Mouse (Mus musculus) heart, postnatal 0 days (tissue): Measurements from ENCODE around the gene Tmem44. TPM values are rescaled to one million over a fixed set of nuclear protein-coding genes. Genes with fewer than 3 reads are reported as not detected.

Experiments
- ATAC-seq: fragments of 200-750 bp; cut with Nextera tagmentation; 2 replicates; pipeline ENCODE4 v1.8.0; 2017; ENCODE audit warnings: low read depth, moderate number of reproducible peaks, moderate library complexity; ENCODE audit not compliant: insufficient read depth
- DNase-seq: peaks from one replicate; pipeline ENCODE4 v3.0.0-alpha.2; 2016; ENCODE audit warnings: low spot score
- H3K27ac ChIP-seq: fragments of 300-500 bp; sonication (generic); 2 replicates; pipeline ENCODE4 v1.5.1; 2014; ENCODE audit warnings: low read depth, mild to moderate bottlenecking
- H3K27me3 ChIP-seq: fragments of 300-500 bp; sonication (generic); 2 replicates; pipeline ENCODE4 v1.6.1; 2014; ENCODE audit warnings: low read length, mixed read lengths; ENCODE audit not compliant: control insufficient read depth, insufficient read depth
- H3K36me3 ChIP-seq: fragments of 300-500 bp; sonication (generic); replicated peaks from 2 replicates; pipeline ENCODE4 v1.6.1; 2014; ENCODE audit warnings: low read length, mixed read lengths; ENCODE audit not compliant: control insufficient read depth, insufficient read depth
- H3K4me1 ChIP-seq: fragments of 300-500 bp; sonication (generic); 2 replicates; pipeline ENCODE4 v1.6.1; 2014; ENCODE audit warnings: antibody characterized with exemption; ENCODE audit not compliant: control insufficient read depth, insufficient read depth
- H3K4me2 ChIP-seq: fragments of 300-500 bp; sonication (generic); 2 replicates; pipeline ENCODE4 v1.6.1; 2014; ENCODE audit warnings: low read depth, mild to moderate bottlenecking, low read length, moderate library complexity
- H3K4me3 ChIP-seq: fragments of 300-500 bp; sonication (generic); 2 replicates; pipeline ENCODE4 v1.5.1; 2014; ENCODE audit warnings: low read depth, low read length
- H3K9ac ChIP-seq: fragments of 300-500 bp; sonication (generic); replicated peaks from 2 replicates; pipeline ENCODE4 v1.6.1; 2014; ENCODE audit warnings: low read depth, low read length, mixed read lengths
- H3K9me3 ChIP-seq: fragments of 300-500 bp; sonication (generic); replicated peaks from 2 replicates; pipeline ENCODE4 v1.6.1; 2016; ENCODE audit warnings: low read length; ENCODE audit not compliant: control insufficient read depth
- CTCF ChIP-seq: IDR thresholded peaks from 2 replicates; pipeline ENCODE4 v1.5.1; 2016; ENCODE audit warnings: antibody characterized with exemption, control low read depth, low read depth
- EP300 ChIP-seq: IDR thresholded peaks from 2 replicates; pipeline ENCODE4 v1.6.1; 2016; ENCODE audit warnings: antibody characterized with exemption, low read depth
- WGBS: fragments of 180-500 bp; shearing (Covaris S2); extraction: QIAGEN DNeasy Blood & Tissue Kit; methylation state at CpG from one replicate; pipeline ENCODE4 v1.1.7; 2014; 5-methylcytosine and 5-hydroxymethylcytosine counted together
- polyA plus RNA-seq: library from polyadenylated mRNA; unstranded; fragments of >200 nt; fragmentation: Nextera tagmentation; extraction: Ambion mirVana; gene quantifications from 2 replicates; pipeline ENCODE4 v1.2.1, GENCODE M21; 2015
- total RNA-seq: library from RNA; depleted of rRNA; stranded (reverse); fragments of >200 nt; gene quantifications from 2 replicates; pipeline ENCODE4 v1.2.3, GENCODE M21; 2014; ENCODE audit warnings: low replicate concordance

Tmem44 gene
- total and polyA plus RNA-seq, 2 experiments from 2014 or later: 14.6 to 31.1 TPM

GRCm38 (mm10) chr16:30505311-30506031 lies 45.2 kb downstream of the Tmem44 start:
- no peak overlapping the region for H3K27ac ChIP-seq
- peaks cover 18% of the 10 kb centered on the region for H3K4me1 ChIP-seq
- no peak for ATAC-seq
- no peaks in the 10 kb centered on the region for H3K36me3 ChIP-seq
- no peaks in the 10 kb centered on the region; the same call in 1 of the 2 replicates for H3K27me3 ChIP-seq
- H3K4me3 ChIP-seq: no peak overlapping the region
- no peak for DNase-seq
- TF ChIP-seq EP300 (no peak), CTCF (no peak)
- 85% methylated on average over 11 of the region's 11 CpGs for WGBS
- H3K4me2 ChIP-seq: no peak overlapping the region
- no peaks in the 10 kb centered on the region for H3K9me3 ChIP-seq
- H3K9ac ChIP-seq: no peak overlapping the region

GRCm38 (mm10) chr16:30504856-30505255 lies 45.8 kb downstream of the Tmem44 start:
- TF ChIP-seq EP300 (no peak), CTCF (no peak)
- ATAC-seq (no peak), DNase-seq (no peak)
- Histone ChIP-seq H3K9me3 (no peaks in the 10 kb centered on the region), H3K4me3 (no peak overlapping the region), H3K27me3 (no peaks in the 10 kb centered on the region; the same call in 1 of the 2 replicates), H3K27ac (no peak overlapping the region), H3K4me2 (no peak overlapping the region), H3K9ac (no peak overlapping the region), H3K36me3 (no peaks in the 10 kb centered on the region), H3K4me1 (peaks cover 12% of the 10 kb centered on the region)
- 54% methylated on average over 4 of the region's 4 CpGs for WGBS

GRCm38 (mm10) chr16:30503958-30504357 lies 46.7 kb downstream of the Tmem44 start:
- 11% methylated on average over 15 of the region's 15 CpGs for WGBS
- H3K36me3 ChIP-seq: no peaks in the 10 kb centered on the region
- H3K4me3 ChIP-seq: no peak overlapping the region
- peak; percentile 71 for DNase-seq
- ATAC-seq: peak; percentile 22; the same call in 1 of the 2 replicates
- TF ChIP-seq CTCF (peak; percentile 90), EP300 (no peak)
- peaks cover 15% of the 10 kb centered on the region; the same call in 1 of the 2 replicates for H3K4me1 ChIP-seq
- H3K27me3 ChIP-seq: no peaks in the 10 kb centered on the region
- H3K27ac ChIP-seq: no peak overlapping the region
- no peak overlapping the region for H3K9ac ChIP-seq
- no peaks in the 10 kb centered on the region for H3K9me3 ChIP-seq
- H3K4me2 ChIP-seq: no peak overlapping the region

- H3K4me2 ChIP-seq: peak overlapping the region; percentile 53
- H3K36me3 ChIP-seq: no peaks in the 10 kb centered on the region
- H3K4me3 ChIP-seq: peak overlapping the region; percentile 11
- no peaks in the 10 kb centered on the region for H3K27me3 ChIP-seq
- DNase-seq (peak; percentile 65), ATAC-seq (peak; percentile 68)
- 5% methylated on average over 25 of the region's 25 CpGs for WGBS
- no peaks in the 10 kb centered on the region for H3K9me3 ChIP-seq
- H3K27ac ChIP-seq: peak overlapping the region; percentile 63
- H3K4me1 ChIP-seq: peaks cover 16% of the 10 kb centered on the region; the same call in 1 of the 2 replicates
- peak; percentile 82 for TF ChIP-seq EP300
- no peak for TF ChIP-seq CTCF
- H3K9ac ChIP-seq: peak overlapping the region; percentile 33
These were observed 48.3 kb downstream of the Tmem44 start for GRCm38 (mm10) chr16:30502221-30502891.

- Histone ChIP-seq H3K4me1 (peaks cover 16% of the 10 kb centered on the region; the same call in 1 of the 2 replicates), H3K4me3 (no peak overlapping the region), H3K9me3 (no peaks in the 10 kb centered on the region), H3K27me3 (no peaks in the 10 kb centered on the region), H3K27ac (peak overlapping the region; percentile 63), H3K9ac (no peak overlapping the region), H3K4me2 (no peak overlapping the region), H3K36me3 (no peaks in the 10 kb centered on the region)
- WGBS: 53% methylated on average over 5 of the region's 5 CpGs
- TF ChIP-seq EP300 (no peak), CTCF (no peak)
- DNase-seq: no peak
- ATAC-seq: no peak
These were observed 49.0 kb downstream of the Tmem44 start for GRCm38 (mm10) chr16:30501621-30502020.
